Mouse (Mus musculus) embryonic facial prominence, embryonic 11.5 days (tissue): ENCODE results near the gene Tmprss9. TPM values are rescaled to one million over a fixed set of nuclear protein-coding genes. Genes with fewer than 3 reads are reported as not detected.

ENCODE experiments used
- ATAC-seq: fragments of 200-750 bp; cut with Nextera tagmentation; replicated peaks from 2 replicates; pipeline ENCODE4 v1.8.0; 2017; ENCODE audit warnings: low read depth; ENCODE audit not compliant: insufficient number of reproducible peaks, low FRiP score, low TSS enrichment
- DNase-seq: peaks from one replicate; pipeline ENCODE4 v3.0.0-alpha.2; 2015; ENCODE audit warnings: low spot score
- H3K27ac ChIP-seq: fragments of 300-500 bp; sonication (generic); replicated peaks from 2 replicates; pipeline ENCODE4 v1.5.1; 2014; ENCODE audit warnings: mild to moderate bottlenecking, low read depth, low read length, control low read depth
- H3K27me3 ChIP-seq: fragments of 300-500 bp; sonication (generic); 2 replicates; pipeline ENCODE4 v1.6.1; 2014; ENCODE audit warnings: mild to moderate bottlenecking, low read length, moderate library complexity, mixed read lengths; ENCODE audit not compliant: control insufficient read depth, insufficient read depth
- H3K36me3 ChIP-seq: fragments of 300-500 bp; sonication (generic); replicated peaks from 2 replicates; pipeline ENCODE4 v1.6.1; 2014; ENCODE audit warnings: low read depth, mild to moderate bottlenecking, low read length, moderate library complexity, mixed read lengths; ENCODE audit not compliant: control insufficient read depth, insufficient read depth
- H3K4me1 ChIP-seq: fragments of 300-500 bp; sonication (generic); 2 replicates; pipeline ENCODE4 v1.6.1; 2014; ENCODE audit warnings: low read length, mixed read lengths; ENCODE audit not compliant: control insufficient read depth, insufficient read depth
- H3K4me2 ChIP-seq: fragments of 300-500 bp; sonication (generic); 2 replicates; pipeline ENCODE4 v1.6.1; 2014; ENCODE audit warnings: low read depth, mild to moderate bottlenecking, control low read depth, low read length, moderate library complexity
- H3K4me3 ChIP-seq: fragments of 300-500 bp; sonication (generic); 2 replicates; pipeline ENCODE4 v1.5.1; 2014; ENCODE audit warnings: low read depth, low read length, control low read depth
- H3K9ac ChIP-seq: fragments of 300-500 bp; sonication (generic); replicated peaks from 2 replicates; pipeline ENCODE4 v1.6.1; 2014; ENCODE audit warnings: mild to moderate bottlenecking, control low read depth, low read length
- H3K9me3 ChIP-seq: fragments of 300-500 bp; sonication (generic); replicated peaks from 2 replicates; pipeline ENCODE4 v1.6.1; 2016; ENCODE audit warnings: mild to moderate bottlenecking, low read length, inconsistent platforms, mixed read lengths; ENCODE audit not compliant: control insufficient read depth
- WGBS: fragments of 180-500 bp; shearing (Covaris S2); extraction: QIAGEN DNeasy Blood & Tissue Kit; methylation state at CpG from one replicate; pipeline ENCODE4 v1.1.7; 2014; 5-methylcytosine and 5-hydroxymethylcytosine counted together
- microRNA counts: library from miRNA; unstranded; fragments of <30 nt; microRNA quantifications from one replicate; lab custom pipeline; 2016
- microRNA-seq: library from miRNA; unstranded; fragments of <30 nt; microRNA quantifications from one replicate; pipeline ENCODE4, GENCODE M21; 2016; ENCODE audit warnings: borderline number of aligned reads
- polyA plus RNA-seq: library from polyadenylated mRNA; unstranded; fragments of >200 nt; fragmentation: Nextera tagmentation; extraction: Ambion mirVana; gene quantifications from 2 replicates; pipeline ENCODE4 v1.2.1, GENCODE M21; 2014

The Tmprss9 gene
- polyA plus RNA-seq, 1 experiment from 2014 or later = 0.06 TPM

DNA sequence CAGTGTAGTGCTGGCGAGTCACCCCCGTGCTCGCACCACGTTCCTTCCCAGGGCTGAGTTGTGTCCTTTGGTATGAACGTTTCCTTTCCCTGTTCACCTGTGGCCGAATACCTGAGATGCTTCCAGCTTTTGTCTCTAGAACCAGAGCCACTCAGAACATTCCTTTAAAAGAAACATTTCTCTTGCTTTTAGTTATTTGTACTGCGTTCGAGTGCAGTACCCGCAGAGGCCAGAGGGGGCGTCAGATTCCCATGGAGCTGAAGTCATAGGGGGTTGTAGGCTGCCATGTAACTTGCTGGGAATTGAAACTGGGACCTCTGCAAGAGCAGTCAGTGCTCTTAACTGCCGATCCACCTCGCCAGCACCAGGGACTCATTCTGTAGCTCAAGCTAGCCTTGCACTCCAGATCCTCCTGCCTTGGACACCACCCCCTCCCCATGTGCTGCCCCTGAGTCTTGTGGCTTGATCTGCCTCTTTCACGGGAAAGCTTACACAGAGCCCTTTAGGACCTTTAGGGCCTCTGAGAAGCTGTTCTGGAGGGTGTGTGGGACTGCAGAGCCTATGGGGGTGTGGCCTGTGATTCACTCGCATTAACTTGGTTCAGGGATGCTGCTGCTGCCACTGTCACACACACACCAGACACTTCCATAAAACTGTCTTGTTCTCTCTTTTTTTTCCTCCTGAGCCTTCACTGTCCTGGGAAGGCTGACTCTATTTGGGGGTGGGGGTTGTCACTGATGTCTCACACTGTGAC, 75.2 kb downstream of the Tmprss9 start:
- no peaks in the 10 kb centered on the region for H3K9me3 ChIP-seq
- H3K36me3 ChIP-seq = no peaks in the 10 kb centered on the region
- H3K4me1 ChIP-seq = no peaks in the 10 kb centered on the region; the same call in 1 of the 2 replicates
- H3K4me2 ChIP-seq = no peak overlapping the region
- ATAC-seq (no peak), DNase-seq (no peak)
- WGBS = 65% methylated on average over 14 of the region's 14 CpGs
- H3K27ac ChIP-seq = no peak overlapping the region
- no peak overlapping the region for H3K4me3 ChIP-seq
- H3K27me3 ChIP-seq = no peaks in the 10 kb centered on the region
- H3K9ac ChIP-seq = no peak overlapping the region

DNA sequence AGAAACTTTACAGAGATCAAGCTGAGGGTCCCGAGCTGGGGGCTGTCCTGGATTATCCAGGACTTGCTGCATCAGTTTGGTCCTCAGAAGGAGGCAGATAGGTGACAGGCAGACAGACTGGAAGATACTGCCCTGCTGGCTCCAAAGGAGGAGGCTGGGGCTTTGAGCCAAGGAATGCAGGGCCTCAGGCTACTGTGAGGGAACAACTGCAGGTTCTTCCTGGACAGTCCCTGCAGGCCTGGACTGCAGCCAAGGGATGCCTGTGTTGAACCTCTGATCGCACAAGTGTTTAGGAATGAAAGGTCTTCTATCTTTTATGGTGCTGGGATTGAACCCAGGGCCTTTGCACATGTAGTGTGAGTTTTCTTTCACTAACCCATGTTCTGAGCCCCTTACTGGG, 76.2 kb downstream of the Tmprss9 start:
- Histone ChIP-seq H3K4me2 (no peak overlapping the region), H3K27me3 (no peaks in the 10 kb centered on the region), H3K4me3 (no peak overlapping the region), H3K9me3 (no peaks in the 10 kb centered on the region), H3K9ac (no peak overlapping the region), H3K4me1 (no peaks in the 10 kb centered on the region; the same call in 1 of the 2 replicates), H3K36me3 (no peaks in the 10 kb centered on the region), H3K27ac (no peak overlapping the region)
- ATAC-seq = no peak
- no peak for DNase-seq
- 61% methylated on average over 2 of the region's 2 CpGs for WGBS

DNA sequence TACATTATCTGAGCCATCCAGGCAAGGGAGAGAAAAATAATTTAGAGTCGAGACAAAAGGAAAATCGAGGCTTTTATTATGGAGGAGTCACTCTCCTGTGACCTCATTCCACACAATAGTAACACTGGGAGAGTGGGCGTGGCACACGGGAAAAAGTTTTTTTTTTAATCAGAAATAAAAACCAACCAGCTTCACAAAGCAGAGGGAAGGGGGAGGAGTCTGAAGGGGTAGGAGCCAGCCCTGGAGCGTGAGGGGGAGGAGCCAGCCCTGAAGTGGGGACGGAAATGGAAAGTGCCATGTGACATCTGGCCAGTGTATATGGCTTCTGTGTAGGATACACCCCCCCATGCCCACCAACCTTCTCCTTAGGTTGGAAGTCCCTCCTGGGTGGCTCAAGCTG, 76.9 kb downstream of the Tmprss9 start:
- Histone ChIP-seq H3K4me2 (no peak overlapping the region), H3K27me3 (no peaks in the 10 kb centered on the region), H3K4me1 (no peaks in the 10 kb centered on the region; the same call in 1 of the 2 replicates), H3K36me3 (no peaks in the 10 kb centered on the region), H3K9me3 (no peaks in the 10 kb centered on the region), H3K9ac (no peak overlapping the region), H3K27ac (no peak overlapping the region), H3K4me3 (no peak overlapping the region)
- peak; percentile 47 for DNase-seq
- 23% methylated on average over 6 of the region's 6 CpGs for WGBS
- no peak for ATAC-seq

DNA sequence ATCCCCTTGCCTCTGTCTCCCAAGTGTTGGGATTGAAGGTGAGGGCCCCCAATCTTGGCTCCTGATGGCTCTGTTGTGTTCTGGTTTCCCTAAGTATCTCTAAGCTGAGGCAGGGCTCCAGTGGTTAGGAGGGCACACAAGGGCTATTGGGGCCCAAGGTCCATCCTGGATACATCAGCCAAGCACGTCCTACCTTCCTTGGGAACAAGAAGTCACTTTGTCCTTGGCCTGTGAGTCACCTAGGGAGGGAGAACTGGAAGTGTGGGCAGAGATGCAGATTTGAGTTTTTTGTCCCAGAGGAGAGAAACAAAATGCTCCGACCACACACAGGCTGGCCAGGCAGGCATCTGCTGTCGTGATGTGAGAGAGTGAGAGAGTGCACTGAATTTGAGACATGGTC, 77.4 kb downstream of the Tmprss9 start:
- Histone ChIP-seq H3K4me3 (no peak overlapping the region), H3K27me3 (no peaks in the 10 kb centered on the region), H3K9me3 (no peaks in the 10 kb centered on the region), H3K27ac (no peak overlapping the region), H3K36me3 (no peaks in the 10 kb centered on the region), H3K4me1 (no peaks in the 10 kb centered on the region; the same call in 1 of the 2 replicates), H3K4me2 (no peak overlapping the region), H3K9ac (no peak overlapping the region)
- DNase-seq (no peak), ATAC-seq (no peak)
- WGBS = 68% methylated on average over 3 of the region's 3 CpGs

MicroRNA genes within 50 kb of the gene (microRNA counts, 519-probe panel; counts per million panel counts)
- not detected for microRNA mmu-miR-1982 (lab: Ali Mortazavi, UCI)

Small RNAs within 50 kb of the gene (microRNA-seq; reads per million reads assigned to microRNA genes)
- gene Mir1982 = 10.8 reads per million, percentile 12 among the genes with 10 or more reads in this experiment

Other genes with a start within 250 kb of the Tmprss9 start
- gene Csnk1g2, start 249.0 kb upstream of the Tmprss9 start, polyA plus RNA-seq = 93.4 and 97.9 TPM in 2 replicates
- gene Btbd2, start 214.8 kb upstream of the Tmprss9 start, polyA plus RNA-seq = 53.5 and 56.3 TPM in 2 replicates
- 63.7 and 67.0 TPM in 2 replicates for gene Mknk2, start 193.7 kb upstream of the Tmprss9 start, polyA plus RNA-seq
- 42.3 and 45.0 TPM in 2 replicates for gene Mob3a, start 169.9 kb upstream of the Tmprss9 start, polyA plus RNA-seq
- 4.8 and 7.6 TPM in 2 replicates for gene Izumo4, start 169.7 kb upstream of the Tmprss9 start, polyA plus RNA-seq
- 57.6 and 61.0 TPM in 2 replicates for gene Ap3d1, start 129.6 kb upstream of the Tmprss9 start, polyA plus RNA-seq
- gene Dot1l, start 116.6 kb upstream of the Tmprss9 start, polyA plus RNA-seq = 13.8 and 16.6 TPM in 2 replicates
- gene Sf3a2, start 73.7 kb upstream of the Tmprss9 start, polyA plus RNA-seq = 92.6 and 93.9 TPM in 2 replicates
- 119 and 137 TPM in 2 replicates for gene Plekhj1, start 73.2 kb upstream of the Tmprss9 start, polyA plus RNA-seq
- gene Amh, start 66.6 kb upstream of the Tmprss9 start, polyA plus RNA-seq = not detected in 2 replicates
- gene Jsrp1, start 58.4 kb upstream of the Tmprss9 start, polyA plus RNA-seq = 0.60 and 1.2 TPM in 2 replicates
- gene Oaz1, start 45.2 kb upstream of the Tmprss9 start, polyA plus RNA-seq = 1,818 and 1,942 TPM in 2 replicates
- gene Lingo3, start 27.8 kb upstream of the Tmprss9 start, polyA plus RNA-seq = 0.49 and 0.67 TPM in 2 replicates
- 282 and 329 TPM in 2 replicates for gene Lsm7, start 16.6 kb upstream of the Tmprss9 start, polyA plus RNA-seq
- 17.1 and 19.7 TPM in 2 replicates for gene Sppl2b, start 16.6 kb upstream of the Tmprss9 start, polyA plus RNA-seq
- gene Timm13, start 29.1 kb downstream of the Tmprss9 start, polyA plus RNA-seq = 266 and 347 TPM in 2 replicates
- 18.4 and 19.4 TPM in 2 replicates for gene Lmnb2, start 46.4 kb downstream of the Tmprss9 start, polyA plus RNA-seq
- gene Gadd45b, start 58.2 kb downstream of the Tmprss9 start, polyA plus RNA-seq = 9.9 and 11.6 TPM in 2 replicates
- gene Gng7, start 143.1 kb downstream of the Tmprss9 start, polyA plus RNA-seq = 4.8 and 5.4 TPM in 2 replicates
- gene Diras1, start 153.8 kb downstream of the Tmprss9 start, polyA plus RNA-seq = 1.3 and 1.4 TPM in 2 replicates
- gene Slc39a3, start 165.6 kb downstream of the Tmprss9 start, polyA plus RNA-seq = 6.7 and 7.2 TPM in 2 replicates
- 193 and 218 TPM in 2 replicates for gene Sgta, start 188.3 kb downstream of the Tmprss9 start, polyA plus RNA-seq
- gene Thop1, start 198.2 kb downstream of the Tmprss9 start, polyA plus RNA-seq = 56.0 and 56.3 TPM in 2 replicates
- gene Creb3l3, start 227.0 kb downstream of the Tmprss9 start, polyA plus RNA-seq = 0.08 TPM in 2 replicates
- 191 and 192 TPM in 2 replicates for gene Map2k2, start 234.1 kb downstream of the Tmprss9 start, polyA plus RNA-seq